ENCODE assay signal across 7 mouse cellular contexts in the genomic region with DNA sequence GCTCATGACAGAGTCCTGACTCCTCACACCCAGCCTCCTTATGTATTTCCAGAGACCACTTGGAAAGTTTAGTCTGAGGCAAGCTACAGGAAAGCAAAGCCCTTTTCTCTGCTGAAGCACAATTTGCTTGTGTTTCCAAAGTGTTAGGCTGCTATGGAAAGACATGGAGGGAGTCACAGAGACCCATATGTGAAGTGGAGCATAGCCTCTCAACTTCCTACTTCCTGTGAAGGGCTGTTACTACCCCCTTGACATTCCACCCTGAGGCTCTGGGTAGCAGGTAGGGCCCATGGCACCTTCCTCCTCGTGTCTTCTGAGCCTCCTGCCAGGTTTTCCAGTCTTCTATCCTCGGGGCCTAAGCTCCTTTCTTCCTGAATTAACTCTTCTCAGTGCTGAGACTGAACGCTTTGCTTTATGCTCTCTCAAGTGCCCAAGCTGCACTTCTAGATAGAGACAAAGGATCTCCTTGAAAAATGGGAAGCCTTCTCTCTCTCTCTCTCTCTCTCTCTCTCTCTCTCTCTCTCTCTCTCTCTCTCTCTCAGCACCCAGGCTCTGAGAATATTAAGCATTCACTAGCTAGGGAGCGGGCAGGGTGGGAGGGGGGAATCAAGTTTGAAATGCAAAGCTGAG. TPM values are rescaled to one million over a fixed set of nuclear protein-coding genes. Genes with fewer than 3 reads are reported as not detected.
DNase-seq lines count a peak whose midpoint lies in the region; ATAC-seq lines count a peak whose summit lies in the region.

No protein-coding gene starts in this region.

- peak overlapping the region; percentile 13; the same call in 1 of the 2 replicates for H3K4me2 ChIP-seq in forebrain, embryonic 11.5 days (ENCODE audit: low read depth, low read length, severe bottlenecking)
- no peak overlapping the region for H3K4me2 ChIP-seq in stomach, embryonic 16.5 days (ENCODE audit: low read depth, low read length)

- no peak for DNase-seq in forebrain, embryonic 11.5 days (ENCODE audit: low spot score)
- no peak for DNase-seq in limb, embryonic 10.5 days (ENCODE audit: low spot score)
- no peak for DNase-seq in right cerebral cortex, postnatal 4 days
- DNase-seq in B cell, adult 2 months = no peak

- ATAC-seq in megakaryocyte, adult 5-6 weeks (ENCODE audit: poor library complexity, severe bottlenecking) = no peak
- ATAC-seq in forebrain, embryonic 11.5 days (replicated peaks; ENCODE audit: low FRiP score) = no peak
- no peak for ATAC-seq in stomach, embryonic 16.5 days (ENCODE audit: insufficient read depth, low FRiP score)

- H3K9ac ChIP-seq in forebrain, embryonic 11.5 days (ENCODE audit: low read length) = peak overlapping the region; percentile 18; the same call in 1 of the 2 replicates
- H3K9ac ChIP-seq in stomach, embryonic 16.5 days (ENCODE audit: low read length) = peak overlapping the region; percentile 51

- H3K27ac ChIP-seq in forebrain, embryonic 11.5 days (ENCODE audit: low read depth, low read length) = peak overlapping the region; percentile 26
- peak overlapping the region; percentile 84 for H3K27ac ChIP-seq in limb, embryonic 10.5 days
- H3K27ac ChIP-seq in stomach, embryonic 16.5 days (ENCODE audit: low read length) = peak overlapping the region; percentile 67

- peak overlapping the region; percentile 23 for H3K4me3 ChIP-seq in megakaryocyte, embryonic 14.5 days (replicated peaks)
- H3K4me3 ChIP-seq in forebrain, embryonic 11.5 days (ENCODE audit: low read depth, low read length) = no peak overlapping the region
- H3K4me3 ChIP-seq in limb, embryonic 10.5 days = no peak overlapping the region
- no peak overlapping the region for H3K4me3 ChIP-seq in stomach, embryonic 16.5 days (replicated peaks; ENCODE audit: low read length)

- peaks cover 85% of the 10 kb centered on the region for H3K4me1 ChIP-seq in megakaryocyte, embryonic 14.5 days
- H3K4me1 ChIP-seq in forebrain, embryonic 11.5 days (replicated peaks; ENCODE audit: control insufficient read depth, insufficient read depth, low read length) = peaks cover 22% of the 10 kb centered on the region
- peaks cover 67% of the 10 kb centered on the region for H3K4me1 ChIP-seq in limb, embryonic 10.5 days
- peaks cover 48% of the 10 kb centered on the region for H3K4me1 ChIP-seq in stomach, embryonic 16.5 days (ENCODE audit: control insufficient read depth, insufficient read depth, low read length)

- H3K9me3 ChIP-seq in megakaryocyte, embryonic 14.5 days = no peaks in the 10 kb centered on the region
- H3K9me3 ChIP-seq in forebrain, embryonic 11.5 days (ENCODE audit: control insufficient read depth, low read length) = no peaks in the 10 kb centered on the region
- no peaks in the 10 kb centered on the region for H3K9me3 ChIP-seq in limb, embryonic 10.5 days (replicated peaks)
- no peaks in the 10 kb centered on the region for H3K9me3 ChIP-seq in stomach, embryonic 16.5 days (replicated peaks; ENCODE audit: control insufficient read depth, low read length)

- 12% methylated on average over 4 of the region's 4 CpGs for WGBS in forebrain, embryonic 11.5 days
- WGBS in limb, embryonic 10.5 days = 52% methylated on average over 4 of the region's 4 CpGs
- 38% methylated on average over 4 of the region's 4 CpGs for WGBS in stomach, embryonic 16.5 days

- no peaks in the 10 kb centered on the region for H3K36me3 ChIP-seq in megakaryocyte, embryonic 14.5 days (replicated peaks; ENCODE audit: low read length)
- H3K36me3 ChIP-seq in forebrain, embryonic 11.5 days (ENCODE audit: control insufficient read depth, insufficient read depth, low read length) = no peaks in the 10 kb centered on the region
- H3K36me3 ChIP-seq in limb, embryonic 10.5 days = no peaks in the 10 kb centered on the region
- no peaks in the 10 kb centered on the region for H3K36me3 ChIP-seq in stomach, embryonic 16.5 days (ENCODE audit: control insufficient read depth, insufficient read depth, low read length)

- H3K27me3 ChIP-seq in megakaryocyte, embryonic 14.5 days (replicated peaks) = no peaks in the 10 kb centered on the region
- no peaks in the 10 kb centered on the region for H3K27me3 ChIP-seq in forebrain, embryonic 11.5 days (ENCODE audit: control insufficient read depth, insufficient read depth, low read length)
- H3K27me3 ChIP-seq in limb, embryonic 10.5 days (ENCODE audit: low read depth, poor library complexity, severe bottlenecking) = no peaks in the 10 kb centered on the region
- H3K27me3 ChIP-seq in stomach, embryonic 16.5 days (ENCODE audit: control insufficient read depth, insufficient read depth, low read length) = no peaks in the 10 kb centered on the region

RNA-seq across cellular contexts. Expression of a gene that starts 47.2 kb away (rescaled TPM):
- polyA plus RNA-seq in megakaryocyte, embryonic 14.5 days (2012; ENCODE audit: insufficient read depth, low replicate concordance) = 33.6 and 49.8 TPM in 2 replicates
- total RNA-seq in megakaryocyte, adult 5-6 weeks (2015) = 58.4 and 62.3 TPM in 2 replicates
- total RNA-seq in megakaryocyte, adult 5-6 weeks (2017) = 35.4 and 38.3 TPM in 2 replicates
- polyA plus RNA-seq in forebrain, embryonic 11.5 days (2014; fragmentation: Nextera tagmentation; extraction: Ambion mirVana) = 19.4 and 28.0 TPM in 2 replicates
- 4.5 and 6.9 TPM in 2 replicates for polyA plus RNA-seq in limb, embryonic 10.5 days (2016; fragmentation: Nextera tagmentation; extraction: Ambion mirVana)
- 2.0 and 2.5 TPM in 2 replicates for polyA plus RNA-seq in stomach, embryonic 16.5 days (2015; fragmentation: Nextera tagmentation; extraction: Ambion mirVana)

Comparison
In these comparisons a context has a peak if more than half of its experiments do, and no peak if none do; other contexts are left out.
1. H3K27ac ChIP-seq: peak in every context shown above with its lines; median percentile 84 in limb, embryonic 10.5 days; 67 in stomach, embryonic 16.5 days; 26 in forebrain, embryonic 11.5 days.